Mouse (Mus musculus) heart, embryonic 11.5 days (tissue): Measurements from ENCODE around the gene Rbm4b. TPM values are rescaled to one million over a fixed set of nuclear protein-coding genes. Genes with fewer than 3 reads are reported as not detected.

Experiments
- ATAC-seq: fragments of 200-750 bp; cut with Nextera tagmentation; replicated peaks from 2 replicates; pipeline ENCODE4 v1.8.0; 2017; ENCODE audit warnings: moderate library complexity; ENCODE audit not compliant: insufficient number of reproducible peaks, low FRiP score, low TSS enrichment
- H3K27ac ChIP-seq: fragments of 300-500 bp; sonication (generic); 2 replicates; pipeline ENCODE4 v1.5.1; 2014; ENCODE audit warnings: mild to moderate bottlenecking, low read depth, low read length
- H3K27me3 ChIP-seq: fragments of 300-500 bp; sonication (generic); 2 replicates; pipeline ENCODE4 v1.6.1; 2014; ENCODE audit warnings: mild to moderate bottlenecking, low read length, mixed read lengths; ENCODE audit not compliant: control insufficient read depth, insufficient read depth
- H3K36me3 ChIP-seq: fragments of 300-500 bp; sonication (generic); 2 replicates; pipeline ENCODE4 v1.6.1; 2014; ENCODE audit warnings: mild to moderate bottlenecking, low read length, moderate library complexity, mixed read lengths; ENCODE audit not compliant: control insufficient read depth, insufficient read depth
- H3K4me1 ChIP-seq: fragments of 300-500 bp; sonication (generic); 2 replicates; pipeline ENCODE4 v1.6.1; 2014; ENCODE audit warnings: low read length; ENCODE audit not compliant: control insufficient read depth, insufficient read depth
- H3K4me2 ChIP-seq: fragments of 300-500 bp; sonication (generic); 2 replicates; pipeline ENCODE4 v1.6.1; 2014; ENCODE audit warnings: mild to moderate bottlenecking, moderate library complexity
- H3K4me3 ChIP-seq: fragments of 300-500 bp; sonication (generic); 2 replicates; pipeline ENCODE4 v1.5.1; 2014; ENCODE audit warnings: low read depth, low read length
- H3K9ac ChIP-seq: fragments of 300-500 bp; sonication (generic); 2 replicates; pipeline ENCODE4 v1.6.1; 2014; ENCODE audit warnings: mild to moderate bottlenecking, low read depth, low read length, moderate library complexity
- H3K9me3 ChIP-seq: fragments of 300-500 bp; sonication (generic); replicated peaks from 2 replicates; pipeline ENCODE4 v1.6.1; 2016; ENCODE audit warnings: low read length; ENCODE audit not compliant: control insufficient read depth
- WGBS: fragments of 180-500 bp; shearing (Covaris S2); extraction: QIAGEN DNeasy Blood & Tissue Kit; methylation state at CpG from one replicate; pipeline ENCODE4 v1.1.7; 2014; ENCODE audit not compliant: insufficient replicate concordance; 5-methylcytosine and 5-hydroxymethylcytosine counted together
- polyA plus RNA-seq: library from polyadenylated mRNA; unstranded; fragments of >200 nt; fragmentation: Nextera tagmentation; extraction: Ambion mirVana; gene quantifications from 2 replicates; pipeline ENCODE4 v1.2.1, GENCODE M21; 2014

Rbm4b gene
- polyA plus RNA-seq, 1 experiment from 2014 or later: 43.4 TPM

DNA sequence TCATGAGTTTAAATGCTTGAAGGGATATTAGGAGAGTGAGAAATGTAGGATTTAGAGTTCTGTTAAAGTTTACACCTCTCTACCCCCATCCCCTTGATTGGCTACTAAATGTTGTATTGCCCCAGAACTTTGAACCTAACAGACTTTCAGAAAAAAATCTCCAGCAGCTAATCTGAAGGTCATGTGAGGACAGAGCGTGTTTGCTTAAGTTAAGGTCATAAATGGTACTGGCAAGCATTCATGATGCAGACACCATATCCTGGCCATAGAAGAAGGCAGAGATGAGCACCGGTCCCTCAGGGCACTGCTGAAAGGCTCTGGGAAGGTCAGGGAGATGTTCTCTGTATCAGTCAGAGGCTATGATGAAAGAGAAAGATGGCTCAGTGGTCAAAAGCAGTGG, 39.0 kb upstream of the Rbm4b start:
- Histone ChIP-seq H3K4me2 (no peak overlapping the region), H3K9me3 (no peaks in the 10 kb centered on the region), H3K27ac (no peak overlapping the region), H3K4me3 (no peak overlapping the region), H3K4me1 (peaks cover 3% of the 10 kb centered on the region; the same call in 1 of the 2 replicates), H3K9ac (no peak overlapping the region), H3K36me3 (no peaks in the 10 kb centered on the region), H3K27me3 (peaks cover 68% of the 10 kb centered on the region)
- 80% methylated on average over 2 of the region's 2 CpGs for WGBS
- no peak for ATAC-seq

GRCm38 (mm10) chr19:4718716-4719115, 37.6 kb upstream of the Rbm4b start:
- no peak for ATAC-seq
- H3K27ac ChIP-seq: no peak overlapping the region
- 17% methylated on average over 12 of the region's 12 CpGs for WGBS
- no peak overlapping the region for H3K4me2 ChIP-seq
- H3K9me3 ChIP-seq: no peaks in the 10 kb centered on the region
- peaks cover 54% of the 10 kb centered on the region for H3K27me3 ChIP-seq
- H3K4me1 ChIP-seq: no peaks in the 10 kb centered on the region
- H3K4me3 ChIP-seq: no peak overlapping the region
- no peak overlapping the region for H3K9ac ChIP-seq
- H3K36me3 ChIP-seq: no peaks in the 10 kb centered on the region

GRCm38 (mm10) chr19:4719351-4719764, 36.9 kb upstream of the Rbm4b start:
- peaks cover 47% of the 10 kb centered on the region for H3K27me3 ChIP-seq
- WGBS: 16% methylated on average over 5 of the region's 5 CpGs

GRCm38 (mm10) chr19:4720112-4720511, 36.2 kb upstream of the Rbm4b start:
- Histone ChIP-seq H3K27me3 (peaks cover 40% of the 10 kb centered on the region), H3K4me3 (no peak overlapping the region), H3K9me3 (no peaks in the 10 kb centered on the region), H3K36me3 (no peaks in the 10 kb centered on the region), H3K9ac (no peak overlapping the region), H3K4me2 (no peak overlapping the region), H3K27ac (no peak overlapping the region), H3K4me1 (no peaks in the 10 kb centered on the region)
- WGBS: 76% methylated on average over 15 of the region's 15 CpGs
- no peak for ATAC-seq

More at GRCm38 (mm10) chr19:4719351-4719764, 36.9 kb upstream of the Rbm4b start:
- Histone ChIP-seq H3K4me3 (no peak overlapping the region), H3K4me1 (no peaks in the 10 kb centered on the region), H3K36me3 (no peaks in the 10 kb centered on the region), H3K9me3 (no peaks in the 10 kb centered on the region), H3K4me2 (no peak overlapping the region), H3K27ac (no peak overlapping the region), H3K9ac (no peak overlapping the region)
- no peak for ATAC-seq

DNA sequence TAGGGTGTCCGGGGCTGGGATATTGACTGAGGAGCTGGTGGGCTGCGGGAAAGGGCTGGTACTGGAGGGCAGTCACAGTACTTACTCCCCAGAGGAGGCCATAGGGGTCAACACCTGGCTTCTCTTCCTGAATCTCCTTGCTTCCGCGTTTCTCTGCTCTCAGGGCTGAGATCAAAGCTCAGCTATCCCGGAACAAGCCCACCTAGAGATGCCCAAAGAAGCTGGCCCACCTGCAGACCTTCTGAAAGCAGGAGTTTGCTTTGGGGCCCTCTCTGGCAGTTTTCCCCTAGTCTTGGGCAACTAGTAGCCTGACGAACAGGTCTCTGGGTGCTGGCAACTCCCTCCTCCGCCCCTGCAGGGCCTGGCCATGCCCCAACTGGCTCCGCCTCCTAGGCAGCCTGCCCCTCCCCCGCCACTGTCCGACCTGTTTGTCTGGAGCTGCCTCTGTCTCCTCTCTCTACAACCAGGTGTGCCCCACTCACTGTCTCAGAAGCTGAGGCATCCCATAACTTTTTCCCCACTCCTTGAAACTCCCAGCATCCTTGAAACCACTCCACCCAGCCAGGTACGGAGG, 35.5 kb upstream of the Rbm4b start:
- peak overlapping the region; percentile 20; the same call in 1 of the 2 replicates for H3K4me2 ChIP-seq

GRCm38 (mm10) chr19:4729186-4729585, 27.1 kb upstream of the Rbm4b start:
- Histone ChIP-seq H3K36me3 (no peaks in the 10 kb centered on the region), H3K27me3 (no peaks in the 10 kb centered on the region), H3K9ac (no peak overlapping the region), H3K4me2 (no peak overlapping the region), H3K9me3 (no peaks in the 10 kb centered on the region), H3K4me3 (no peak overlapping the region), H3K4me1 (no peaks in the 10 kb centered on the region), H3K27ac (no peak overlapping the region)
- no peak for ATAC-seq
- 82% methylated on average over 9 of the region's 9 CpGs for WGBS

More for the DNA sequence above, 35.5 kb upstream of the Rbm4b start:
- ATAC-seq: no peak
- no peaks in the 10 kb centered on the region for H3K9me3 ChIP-seq
- no peak overlapping the region for H3K27ac ChIP-seq
- no peaks in the 10 kb centered on the region for H3K36me3 ChIP-seq
- no peak overlapping the region for H3K4me3 ChIP-seq
- 12% methylated on average over 11 of the region's 11 CpGs for WGBS
- H3K9ac ChIP-seq: no peak overlapping the region
- no peaks in the 10 kb centered on the region for H3K4me1 ChIP-seq
- peaks cover 34% of the 10 kb centered on the region for H3K27me3 ChIP-seq

GRCm38 (mm10) chr19:4733052-4733451, 23.2 kb upstream of the Rbm4b start:
- no peak for ATAC-seq
- Histone ChIP-seq H3K4me2 (no peak overlapping the region), H3K36me3 (no peaks in the 10 kb centered on the region), H3K4me1 (no peaks in the 10 kb centered on the region), H3K4me3 (no peak overlapping the region), H3K9ac (no peak overlapping the region), H3K9me3 (no peaks in the 10 kb centered on the region), H3K27me3 (no peaks in the 10 kb centered on the region), H3K27ac (no peak overlapping the region)
- WGBS: 66% methylated on average over 3 of the region's 3 CpGs

DNA sequence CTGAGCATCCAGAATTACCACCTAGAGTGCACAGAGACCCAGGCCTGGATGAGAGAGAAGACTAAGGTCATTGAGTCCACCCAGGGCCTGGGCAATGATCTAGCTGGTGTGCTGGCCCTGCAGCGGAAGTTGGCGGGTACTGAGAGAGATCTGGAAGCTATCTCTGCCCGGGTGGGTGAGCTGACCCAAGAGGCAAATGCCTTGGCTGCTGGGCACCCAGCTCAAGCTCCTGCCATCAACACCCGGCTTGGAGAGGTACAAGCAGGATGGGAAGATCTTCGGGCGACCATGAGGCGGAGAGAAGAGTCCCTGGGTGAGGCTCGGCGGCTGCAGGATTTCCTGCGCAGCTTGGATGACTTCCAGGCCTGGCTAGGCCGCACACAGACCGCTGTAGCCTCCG, 18.4 kb upstream of the Rbm4b start:
- Histone ChIP-seq H3K27me3 (no peaks in the 10 kb centered on the region), H3K4me1 (no peaks in the 10 kb centered on the region), H3K9ac (no peak overlapping the region), H3K4me3 (no peak overlapping the region), H3K27ac (no peak overlapping the region), H3K9me3 (no peaks in the 10 kb centered on the region), H3K4me2 (no peak overlapping the region), H3K36me3 (no peaks in the 10 kb centered on the region)
- no peak for ATAC-seq
- WGBS: 73% methylated on average over 13 of the region's 13 CpGs

DNA sequence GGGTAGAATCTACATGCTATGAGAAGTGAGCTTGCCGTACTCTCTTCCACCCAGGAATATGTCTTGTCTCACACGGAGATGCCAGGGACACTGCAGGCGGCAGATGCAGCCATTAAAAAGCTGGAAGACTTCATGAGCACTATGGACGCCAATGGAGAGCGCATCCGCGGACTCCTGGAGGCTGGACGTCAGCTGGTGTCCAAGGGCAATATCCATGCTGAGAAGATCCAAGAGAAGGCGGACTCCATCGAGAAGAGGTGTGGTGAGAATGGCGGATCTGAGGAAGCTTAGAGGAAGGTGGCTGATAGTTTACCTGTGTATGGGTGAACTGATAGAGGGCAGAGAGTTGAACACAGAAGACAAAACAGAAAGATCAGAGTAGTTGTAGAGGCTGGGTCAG, 17.2 kb upstream of the Rbm4b start:
- 88% methylated on average over 11 of the region's 11 CpGs for WGBS

More for the DNA sequence above, 17.2 kb upstream of the Rbm4b start:
- H3K36me3 ChIP-seq: no peaks in the 10 kb centered on the region
- no peak overlapping the region for H3K9ac ChIP-seq
- ATAC-seq: no peak
- H3K27ac ChIP-seq: no peak overlapping the region
- no peak overlapping the region for H3K4me3 ChIP-seq
- H3K9me3 ChIP-seq: no peaks in the 10 kb centered on the region
- H3K4me2 ChIP-seq: no peak overlapping the region
- H3K27me3 ChIP-seq: no peaks in the 10 kb centered on the region
- H3K4me1 ChIP-seq: no peaks in the 10 kb centered on the region
